Mouse (Mus musculus): Measurements from ENCODE around the gene Cars2. TPM values are rescaled to one million over a fixed set of nuclear protein-coding genes. Genes with fewer than 3 reads are reported as not detected.

The Cars2 gene
- polyA plus RNA-seq (2015; fragmentation: Nextera tagmentation; extraction: Ambion mirVana) = 24.5 and 27.2 TPM in 2 replicates

DNA sequence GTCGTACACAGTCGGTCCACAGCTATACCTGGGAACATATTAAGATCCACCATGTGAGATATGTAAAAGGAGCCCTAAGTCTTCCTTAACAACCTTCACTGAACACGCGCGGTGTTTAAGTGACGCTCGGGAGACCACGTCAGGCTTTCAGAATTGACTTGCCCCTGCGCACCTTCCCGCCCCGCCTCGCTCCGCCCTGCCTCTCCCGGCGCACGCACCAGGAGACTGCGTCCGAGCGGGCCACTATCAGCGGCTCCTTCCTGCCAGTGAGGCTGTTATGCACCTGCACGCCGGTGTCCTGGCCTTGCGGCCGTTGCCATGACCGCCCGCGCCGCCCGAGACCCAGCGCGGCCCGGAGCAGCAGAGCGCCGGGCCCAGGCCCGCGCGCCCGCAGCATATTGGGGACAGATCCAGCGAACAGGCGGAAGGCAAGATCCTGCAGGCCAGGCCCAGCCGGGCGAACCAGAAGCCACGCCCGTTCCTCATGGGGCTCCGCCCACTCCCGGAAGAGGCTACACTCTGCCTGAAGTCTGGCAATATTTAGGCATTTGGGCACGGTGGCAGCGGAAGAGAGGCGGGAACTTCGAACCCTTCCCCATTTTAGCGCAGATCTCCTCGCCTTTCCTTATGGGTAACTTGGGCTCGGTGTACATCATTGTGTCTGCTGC lies at the start of gene Cars2:
Gene Cars2, minus strand, starts transcription at position 503 of the 668 bp plus-strand sequence.
- 0% methylated on average over 53 of the region's 53 CpGs for WGBS
- Histone ChIP-seq H3K27me3 (ENCODE audit: control insufficient read depth, insufficient read depth, low read depth, low read length) (no peaks in the 10 kb centered on the region), H3K36me3 (ENCODE audit: control insufficient read depth, insufficient read depth, low read length) (no peaks in the 10 kb centered on the region; the same call in none of the 2 replicates), H3K9ac (ENCODE audit: low read length) (peak within 1 kb of the TSS; percentile 92), H3K4me1 (replicated peaks; ENCODE audit: control insufficient read depth, insufficient read depth, low read length) (peaks cover 14% of the 10 kb centered on the region), H3K9me3 (ENCODE audit: control insufficient read depth, low read length) (no peaks in the 10 kb centered on the region), H3K4me3 (ENCODE audit: low read length) (peak within 1 kb of the TSS; percentile 85), H3K4me2 (ENCODE audit: low read depth, low read length) (peak within 1 kb of the TSS; percentile 72), H3K27ac (ENCODE audit: low read length) (peak within 1 kb of the TSS; percentile 96)
- peak; percentile 77 for ATAC-seq (ENCODE audit: low read depth)

DNA sequence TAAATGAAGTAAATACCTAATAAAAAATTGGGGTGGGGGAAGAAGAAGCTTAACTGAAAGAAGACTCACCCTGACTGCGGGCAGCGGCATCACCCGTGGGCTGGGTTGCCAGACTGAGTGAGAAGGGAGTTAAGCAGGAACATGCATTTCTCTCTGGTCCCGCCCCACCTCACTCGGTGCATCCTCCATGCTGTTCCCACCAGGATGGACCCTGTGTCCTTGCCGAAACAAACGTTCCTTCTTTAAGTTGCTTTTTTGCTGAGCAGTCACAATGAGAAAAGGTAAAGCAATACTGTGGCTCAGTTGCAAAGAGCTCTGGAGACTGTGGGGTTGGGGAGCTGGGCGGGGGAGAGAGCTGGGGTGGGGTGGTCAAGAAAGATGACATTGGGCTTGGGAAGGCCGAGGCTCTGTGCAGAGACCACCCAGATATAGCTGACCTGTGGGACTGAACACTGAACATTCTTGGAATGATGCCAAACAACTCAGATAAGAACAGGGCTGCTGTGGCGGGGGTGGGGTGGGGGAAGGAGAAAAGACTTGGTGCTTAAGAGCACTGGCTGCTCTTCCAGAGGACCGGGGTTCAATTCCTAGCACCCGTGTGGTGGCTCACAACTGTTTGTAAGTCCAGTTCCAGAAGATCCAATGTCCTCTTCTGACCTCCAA lies 42.8 kb upstream of the Cars2 start:
- Histone ChIP-seq H3K4me1 (replicated peaks; ENCODE audit: control insufficient read depth, insufficient read depth, low read length) (peaks cover 3% of the 10 kb centered on the region; the same call in 1 of the 2 replicates), H3K4me2 (ENCODE audit: low read depth, low read length) (no peak overlapping the region), H3K27me3 (ENCODE audit: control insufficient read depth, insufficient read depth, low read depth, low read length) (no peaks in the 10 kb centered on the region), H3K9ac (ENCODE audit: low read length) (no peak overlapping the region), H3K4me3 (ENCODE audit: low read length) (no peak overlapping the region), H3K9me3 (ENCODE audit: control insufficient read depth, low read length) (no peaks in the 10 kb centered on the region), H3K36me3 (ENCODE audit: control insufficient read depth, insufficient read depth, low read length) (no peaks in the 10 kb centered on the region), H3K27ac (ENCODE audit: low read length) (no peak overlapping the region)
- 43% methylated on average over 12 of the region's 12 CpGs for WGBS
- peak; percentile 54; the same call in 1 of the 2 replicates for ATAC-seq (ENCODE audit: low read depth)

DNA sequence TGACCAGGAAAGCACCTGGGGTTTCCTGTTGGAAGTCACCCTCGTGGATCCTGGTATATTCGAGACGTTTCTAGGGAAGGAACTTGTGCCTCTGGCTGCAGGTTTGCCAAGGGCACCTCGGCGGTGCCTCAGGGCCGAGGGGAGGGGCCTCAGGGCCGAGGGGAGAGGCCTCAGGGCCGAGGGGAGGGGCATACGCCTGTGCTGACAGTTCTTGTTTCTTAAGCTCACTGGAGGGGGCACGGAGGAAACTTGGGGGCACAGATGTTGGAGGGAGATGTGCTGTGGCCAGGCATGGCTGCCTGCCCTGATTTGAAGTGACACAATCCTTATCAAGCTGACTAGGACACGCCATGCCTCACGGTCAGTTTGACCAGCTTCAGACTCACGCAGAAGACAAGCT lies 41.7 kb upstream of the Cars2 start:
- H3K4me2 ChIP-seq (ENCODE audit: low read depth, low read length) = no peak overlapping the region
- ATAC-seq (ENCODE audit: low read depth) = no peak

DNA sequence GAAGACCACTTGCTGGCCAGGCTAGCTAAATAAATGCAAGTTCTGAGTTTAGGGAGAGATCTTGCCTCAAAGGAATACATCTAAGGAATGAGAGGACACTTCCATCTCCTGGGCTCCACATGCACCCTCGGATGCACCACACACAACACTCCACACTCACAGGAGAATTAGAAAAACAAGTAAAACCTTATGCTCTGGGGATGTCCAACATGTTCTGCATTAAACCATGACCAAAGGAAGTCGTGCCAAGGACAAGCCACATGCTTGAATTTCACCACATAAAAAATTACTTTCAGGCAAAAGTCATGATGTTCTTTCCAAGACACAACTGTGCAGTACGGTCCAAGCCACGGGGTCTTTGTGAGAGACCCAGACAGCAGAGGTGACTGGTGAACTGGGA lies 41.3 kb upstream of the Cars2 start:
- Histone ChIP-seq H3K27ac (ENCODE audit: low read length) (no peak overlapping the region), H3K9ac (ENCODE audit: low read length) (no peak overlapping the region), H3K27me3 (ENCODE audit: control insufficient read depth, insufficient read depth, low read depth, low read length) (no peaks in the 10 kb centered on the region), H3K36me3 (ENCODE audit: control insufficient read depth, insufficient read depth, low read length) (no peaks in the 10 kb centered on the region), H3K9me3 (ENCODE audit: control insufficient read depth, low read length) (no peaks in the 10 kb centered on the region), H3K4me2 (ENCODE audit: low read depth, low read length) (no peak overlapping the region), H3K4me1 (replicated peaks; ENCODE audit: control insufficient read depth, insufficient read depth, low read length) (peaks cover 3% of the 10 kb centered on the region; the same call in 1 of the 2 replicates), H3K4me3 (ENCODE audit: low read length) (no peak overlapping the region)
- ATAC-seq (ENCODE audit: low read depth) = no peak
- 74% methylated on average over 4 of the region's 4 CpGs for WGBS

More for the DNA sequence above, 41.7 kb upstream of the Cars2 start:
- H3K4me1 ChIP-seq (replicated peaks; ENCODE audit: control insufficient read depth, insufficient read depth, low read length) = peaks cover 3% of the 10 kb centered on the region; the same call in 1 of the 2 replicates
- no peaks in the 10 kb centered on the region for H3K36me3 ChIP-seq (ENCODE audit: control insufficient read depth, insufficient read depth, low read length)
- H3K27me3 ChIP-seq (ENCODE audit: control insufficient read depth, insufficient read depth, low read depth, low read length) = no peaks in the 10 kb centered on the region
- H3K27ac ChIP-seq (ENCODE audit: low read length) = no peak overlapping the region
- H3K4me3 ChIP-seq (ENCODE audit: low read length) = no peak overlapping the region
- 35% methylated on average over 13 of the region's 13 CpGs for WGBS
- no peaks in the 10 kb centered on the region for H3K9me3 ChIP-seq (ENCODE audit: control insufficient read depth, low read length)
- H3K9ac ChIP-seq (ENCODE audit: low read length) = no peak overlapping the region

DNA sequence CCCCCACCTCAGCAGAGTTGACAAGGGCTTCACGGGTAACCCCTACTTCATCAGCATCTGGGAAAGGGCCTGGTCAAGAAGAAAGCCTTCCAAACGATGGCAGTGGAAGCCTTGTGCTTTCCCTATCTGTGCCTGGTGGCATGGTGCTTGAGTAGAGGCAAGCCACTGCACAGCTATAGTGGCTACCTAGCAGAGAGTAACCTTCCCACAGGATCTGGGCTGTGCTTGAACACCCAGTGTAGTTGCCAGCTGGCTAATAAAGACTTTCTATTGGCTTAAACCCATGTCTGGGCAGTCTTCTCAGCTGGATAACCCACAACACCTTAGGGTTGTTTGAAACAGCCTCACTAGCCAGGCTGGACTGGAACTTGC lies 35.8 kb upstream of the Cars2 start:
- WGBS = 55% methylated on average over 2 of the region's 2 CpGs
- peak; percentile 15; the same call in 1 of the 2 replicates for ATAC-seq (ENCODE audit: low read depth)
- no peak overlapping the region; the same call in 1 of the 2 replicates for H3K27ac ChIP-seq (ENCODE audit: low read length)

DNA sequence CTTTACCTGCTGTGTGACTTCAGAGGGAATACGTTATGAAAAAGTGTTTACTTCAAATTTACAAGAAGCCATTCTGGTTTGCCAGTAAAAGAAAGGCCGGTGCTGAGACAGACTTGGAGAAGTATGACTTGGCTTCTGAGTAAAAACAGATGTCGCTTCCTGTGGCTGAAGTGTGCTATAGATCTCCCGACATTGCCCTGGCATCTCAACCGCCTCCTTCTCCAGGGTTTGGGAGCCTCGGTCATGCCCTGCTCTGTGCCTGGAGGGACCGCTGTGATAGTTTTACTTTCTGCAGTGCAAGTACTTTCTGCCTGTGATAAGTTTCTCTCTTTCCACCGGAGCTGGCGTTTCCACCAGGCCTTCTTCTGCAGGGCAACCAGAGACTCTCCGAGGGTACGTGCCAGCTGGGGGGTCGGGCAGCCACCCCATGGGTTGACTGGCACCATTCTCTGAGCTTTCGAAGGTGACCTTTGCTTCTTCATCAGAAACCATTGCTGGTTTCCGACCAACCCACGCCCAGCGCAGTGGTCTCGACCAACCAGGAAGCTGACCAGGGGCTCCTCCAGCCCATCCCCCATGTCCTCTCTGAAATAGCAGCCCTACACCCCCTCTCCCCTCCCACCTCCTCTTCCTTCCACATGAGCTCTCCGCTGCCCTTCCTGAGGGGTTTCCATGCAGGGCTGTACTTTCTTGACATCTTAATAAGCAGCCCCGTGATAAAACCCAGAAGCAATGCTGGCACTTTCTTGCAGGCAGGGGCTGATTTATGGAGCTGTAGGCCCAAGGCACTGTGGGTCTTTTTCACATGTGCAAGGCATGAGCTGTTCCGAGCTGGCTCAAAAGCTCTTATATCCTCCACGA lies 35.2 kb upstream of the Cars2 start:
- Histone ChIP-seq H3K4me2 (ENCODE audit: low read depth, low read length) (no peak overlapping the region; the same call in 1 of the 2 replicates), H3K9ac (ENCODE audit: low read length) (no peak overlapping the region), H3K4me1 (replicated peaks; ENCODE audit: control insufficient read depth, insufficient read depth, low read length) (peaks cover 3% of the 10 kb centered on the region; the same call in 1 of the 2 replicates), H3K27me3 (ENCODE audit: control insufficient read depth, insufficient read depth, low read depth, low read length) (no peaks in the 10 kb centered on the region), H3K9me3 (ENCODE audit: control insufficient read depth, low read length) (no peaks in the 10 kb centered on the region), H3K36me3 (ENCODE audit: control insufficient read depth, insufficient read depth, low read length) (no peaks in the 10 kb centered on the region), H3K4me3 (ENCODE audit: low read length) (no peak overlapping the region), H3K27ac (ENCODE audit: low read length) (peak overlapping the region; percentile 53)
- WGBS = 58% methylated on average over 21 of the region's 21 CpGs
- peak; percentile 77 for ATAC-seq (ENCODE audit: low read depth)

More for the DNA sequence above, 35.8 kb upstream of the Cars2 start:
- Histone ChIP-seq H3K27me3 (ENCODE audit: control insufficient read depth, insufficient read depth, low read depth, low read length) (no peaks in the 10 kb centered on the region), H3K4me1 (replicated peaks; ENCODE audit: control insufficient read depth, insufficient read depth, low read length) (peaks cover 3% of the 10 kb centered on the region; the same call in 1 of the 2 replicates), H3K4me3 (ENCODE audit: low read length) (no peak overlapping the region), H3K4me2 (ENCODE audit: low read depth, low read length) (no peak overlapping the region), H3K36me3 (ENCODE audit: control insufficient read depth, insufficient read depth, low read length) (no peaks in the 10 kb centered on the region), H3K9me3 (ENCODE audit: control insufficient read depth, low read length) (no peaks in the 10 kb centered on the region), H3K9ac (ENCODE audit: low read length) (no peak overlapping the region)

DNA sequence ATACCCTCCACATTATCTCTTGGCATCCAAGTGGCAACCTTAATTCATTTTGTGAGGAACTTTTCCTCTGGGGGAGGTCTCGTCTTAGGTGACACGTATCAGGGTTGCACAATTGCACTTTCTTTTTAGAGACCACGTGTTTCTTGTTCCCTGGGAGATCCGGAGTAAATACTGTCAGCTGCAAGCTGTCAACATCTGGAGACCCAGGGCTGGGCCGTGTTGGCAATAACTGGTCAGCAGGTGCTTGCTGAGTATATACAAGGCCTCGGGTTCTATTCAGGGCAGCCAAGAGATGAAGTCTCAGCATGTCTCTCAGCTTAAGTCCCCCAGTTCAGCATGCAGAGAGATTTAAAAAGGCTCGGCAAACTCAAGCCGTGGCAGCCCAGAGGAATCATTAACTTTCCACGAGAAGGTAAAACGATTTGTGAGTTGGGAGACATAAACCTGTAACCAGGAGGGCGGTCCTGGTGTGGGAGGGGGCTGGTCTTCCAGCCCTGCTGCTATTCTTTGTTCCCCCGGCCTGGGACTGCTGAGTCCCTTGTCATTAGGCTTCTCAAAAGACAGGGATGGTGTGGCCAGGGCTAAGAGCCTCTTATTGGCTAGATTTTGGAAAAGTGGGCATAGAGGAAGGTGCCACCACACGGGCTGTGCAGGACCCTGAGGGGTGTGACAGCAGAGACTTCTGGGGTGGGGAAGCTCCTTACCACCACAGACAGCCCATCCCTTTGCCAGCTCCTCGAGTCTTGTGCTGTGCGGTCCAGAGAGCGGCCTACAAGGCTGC lies 25.2 kb upstream of the Cars2 start:
- Histone ChIP-seq H3K4me2 (ENCODE audit: low read depth, low read length) (no peak overlapping the region), H3K27ac (ENCODE audit: low read length) (no peak overlapping the region), H3K9me3 (ENCODE audit: control insufficient read depth, low read length) (no peaks in the 10 kb centered on the region), H3K4me1 (replicated peaks; ENCODE audit: control insufficient read depth, insufficient read depth, low read length) (no peaks in the 10 kb centered on the region), H3K27me3 (ENCODE audit: control insufficient read depth, insufficient read depth, low read depth, low read length) (no peaks in the 10 kb centered on the region), H3K9ac (ENCODE audit: low read length) (no peak overlapping the region), H3K4me3 (ENCODE audit: low read length) (no peak overlapping the region), H3K36me3 (ENCODE audit: control insufficient read depth, insufficient read depth, low read length) (no peaks in the 10 kb centered on the region)
- peak; percentile 57; the same call in 1 of the 2 replicates for ATAC-seq (ENCODE audit: low read depth)
- 52% methylated on average over 16 of the region's 16 CpGs for WGBS

DNA sequence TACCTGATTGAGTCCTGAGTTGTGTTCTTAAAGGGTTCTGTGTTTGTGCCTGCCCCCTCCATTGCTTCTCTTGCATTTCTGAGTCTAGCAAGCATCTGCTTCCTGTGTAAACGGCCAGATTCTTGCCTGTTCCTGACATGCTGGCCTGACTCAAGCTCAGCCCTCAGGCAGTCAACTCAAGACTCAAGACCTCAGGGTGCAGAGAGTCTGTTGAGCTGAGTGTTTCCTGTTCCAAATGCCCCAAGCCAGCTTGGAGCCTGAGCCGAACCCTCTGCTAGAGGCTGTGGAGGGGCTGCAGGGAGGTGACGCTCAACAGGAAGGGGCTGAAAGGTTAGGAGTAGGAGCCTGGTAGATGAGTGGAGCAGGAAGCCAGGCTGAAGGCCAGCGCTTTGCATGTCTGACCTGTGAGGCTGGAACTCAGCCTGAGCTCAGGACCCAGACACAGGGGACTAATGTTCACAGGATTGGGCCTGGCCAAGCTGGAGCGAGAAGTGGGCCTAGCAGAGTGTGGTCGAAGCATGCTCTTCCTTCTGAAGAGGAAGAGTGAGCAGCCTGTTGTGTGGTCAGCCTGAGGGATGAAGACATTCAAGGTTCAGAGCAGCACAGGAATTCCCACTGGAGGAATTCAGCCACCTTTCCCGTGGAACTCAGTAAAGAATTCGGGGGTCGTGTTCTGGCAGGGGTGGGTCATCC lies 24.5 kb upstream of the Cars2 start:
- no peaks in the 10 kb centered on the region for H3K9me3 ChIP-seq (ENCODE audit: control insufficient read depth, low read length)
- H3K4me2 ChIP-seq (ENCODE audit: low read depth, low read length) = no peak overlapping the region
- ATAC-seq (ENCODE audit: low read depth) = 0 out of 2 replicates have a peak, but pooled peaks have one; percentile 24
- no peak overlapping the region for H3K27ac ChIP-seq (ENCODE audit: low read length)
- H3K27me3 ChIP-seq (ENCODE audit: control insufficient read depth, insufficient read depth, low read depth, low read length) = no peaks in the 10 kb centered on the region
- no peak overlapping the region for H3K9ac ChIP-seq (ENCODE audit: low read length)
- no peak overlapping the region for H3K4me3 ChIP-seq (ENCODE audit: low read length)
- 48% methylated on average over 9 of the region's 9 CpGs for WGBS
- no peaks in the 10 kb centered on the region for H3K4me1 ChIP-seq (replicated peaks; ENCODE audit: control insufficient read depth, insufficient read depth, low read length)
- H3K36me3 ChIP-seq (ENCODE audit: control insufficient read depth, insufficient read depth, low read length) = no peaks in the 10 kb centered on the region
